Mouse (Mus musculus): ENCODE measurements around the gene Ddx49. TPM values are rescaled to one million over a fixed set of nuclear protein-coding genes. Genes with fewer than 3 reads are reported as not detected.

Gene Ddx49
- polyA plus RNA-seq, 1 experiment from 2014 or later, result 41.8 TPM

GRCm38 (mm10) chr8:70276476-70276875 is 25.8 kb downstream of the Ddx49 start:
- 87% methylated on average over 3 of the region's 3 CpGs for WGBS
- no peak for ATAC-seq (ENCODE audit: low FRiP score)
- H3K4me2 ChIP-seq (replicated peaks), result no peak overlapping the region

GRCm38 (mm10) chr8:70274350-70274749 is 27.9 kb downstream of the Ddx49 start:
- Histone ChIP-seq H3K4me3 (replicated peaks; ENCODE audit: low read length) (no peak overlapping the region), H3K4me1 (replicated peaks; ENCODE audit: control insufficient read depth, insufficient read depth, low read length) (no peaks in the 10 kb centered on the region), H3K4me2 (replicated peaks) (no peak overlapping the region), H3K27ac (no peak overlapping the region), H3K9me3 (ENCODE audit: control insufficient read depth, low read length) (no peaks in the 10 kb centered on the region), H3K36me3 (replicated peaks; ENCODE audit: control insufficient read depth, insufficient read depth) (no peaks in the 10 kb centered on the region), H3K27me3 (ENCODE audit: control insufficient read depth, insufficient read depth, low read length) (no peaks in the 10 kb centered on the region), H3K9ac (no peak overlapping the region)
- no peak for DNase-seq (ENCODE audit: low spot score)
- ATAC-seq (ENCODE audit: low FRiP score), result no peak

More at GRCm38 (mm10) chr8:70276476-70276875, 25.8 kb downstream of the Ddx49 start:
- H3K27ac ChIP-seq, result no peak overlapping the region
- H3K27me3 ChIP-seq (ENCODE audit: control insufficient read depth, insufficient read depth, low read length), result no peaks in the 10 kb centered on the region
- H3K4me3 ChIP-seq (replicated peaks; ENCODE audit: low read length), result no peak overlapping the region
- no peaks in the 10 kb centered on the region for H3K36me3 ChIP-seq (replicated peaks; ENCODE audit: control insufficient read depth, insufficient read depth)
- no peaks in the 10 kb centered on the region for H3K9me3 ChIP-seq (ENCODE audit: control insufficient read depth, low read length)
- no peak overlapping the region for H3K9ac ChIP-seq
- no peaks in the 10 kb centered on the region for H3K4me1 ChIP-seq (replicated peaks; ENCODE audit: control insufficient read depth, insufficient read depth, low read length)
- no peak for DNase-seq (ENCODE audit: low spot score)

GRCm38 (mm10) chr8:70272949-70273348 is 29.3 kb downstream of the Ddx49 start:
- no peaks in the 10 kb centered on the region for H3K36me3 ChIP-seq (replicated peaks; ENCODE audit: control insufficient read depth, insufficient read depth)
- H3K9ac ChIP-seq, result no peak overlapping the region
- H3K27me3 ChIP-seq (ENCODE audit: control insufficient read depth, insufficient read depth, low read length), result no peaks in the 10 kb centered on the region
- DNase-seq (ENCODE audit: low spot score) (no peak), ATAC-seq (ENCODE audit: low FRiP score) (no peak)
- no peak overlapping the region for H3K4me3 ChIP-seq (replicated peaks; ENCODE audit: low read length)
- H3K4me1 ChIP-seq (replicated peaks; ENCODE audit: control insufficient read depth, insufficient read depth, low read length), result no peaks in the 10 kb centered on the region
- whole genome bisulfite sequencing, result 64% methylated on average over 3 of the region's 3 CpGs
- no peak overlapping the region for H3K27ac ChIP-seq
- no peaks in the 10 kb centered on the region for H3K9me3 ChIP-seq (ENCODE audit: control insufficient read depth, low read length)
- no peak overlapping the region for H3K4me2 ChIP-seq (replicated peaks)

- 66% methylated on average over 11 of the region's 11 CpGs for WGBS
- DNase-seq (ENCODE audit: low spot score) (peak; percentile 29), ATAC-seq (ENCODE audit: low FRiP score) (no peak)
- Histone ChIP-seq H3K36me3 (replicated peaks; ENCODE audit: control insufficient read depth, insufficient read depth) (peaks cover 29% of the 10 kb centered on the region), H3K4me1 (replicated peaks; ENCODE audit: control insufficient read depth, insufficient read depth, low read length) (no peaks in the 10 kb centered on the region), H3K27me3 (ENCODE audit: control insufficient read depth, insufficient read depth, low read length) (no peaks in the 10 kb centered on the region), H3K9me3 (ENCODE audit: control insufficient read depth, low read length) (no peaks in the 10 kb centered on the region), H3K4me2 (replicated peaks) (no peak overlapping the region), H3K9ac (no peak overlapping the region), H3K4me3 (replicated peaks; ENCODE audit: low read length) (no peak overlapping the region), H3K27ac (no peak overlapping the region)
These were observed 33.3 kb downstream of the Ddx49 start for GRCm38 (mm10) chr8:70268799-70269565.

GRCm38 (mm10) chr8:70268311-70268710 is 34.0 kb downstream of the Ddx49 start:
- H3K4me1 ChIP-seq (replicated peaks; ENCODE audit: control insufficient read depth, insufficient read depth, low read length), result no peaks in the 10 kb centered on the region
- 56% methylated on average over 5 of the region's 5 CpGs for WGBS
- DNase-seq (ENCODE audit: low spot score) (no peak), ATAC-seq (ENCODE audit: low FRiP score) (no peak)
- H3K9me3 ChIP-seq (ENCODE audit: control insufficient read depth, low read length), result no peaks in the 10 kb centered on the region
- H3K4me2 ChIP-seq (replicated peaks), result no peak overlapping the region
- H3K27me3 ChIP-seq (ENCODE audit: control insufficient read depth, insufficient read depth, low read length), result no peaks in the 10 kb centered on the region
- no peak overlapping the region for H3K4me3 ChIP-seq (replicated peaks; ENCODE audit: low read length)
- H3K9ac ChIP-seq, result no peak overlapping the region
- H3K36me3 ChIP-seq (replicated peaks; ENCODE audit: control insufficient read depth, insufficient read depth), result peaks cover 36% of the 10 kb centered on the region
- H3K27ac ChIP-seq, result no peak overlapping the region

- H3K9ac ChIP-seq, result no peak overlapping the region
- DNase-seq (ENCODE audit: low spot score) (no peak), ATAC-seq (ENCODE audit: low FRiP score) (no peak)
- no peak overlapping the region for H3K27ac ChIP-seq
- H3K27me3 ChIP-seq (ENCODE audit: control insufficient read depth, insufficient read depth, low read length), result no peaks in the 10 kb centered on the region
- WGBS, result 83% methylated on average over 3 of the region's 3 CpGs
- no peaks in the 10 kb centered on the region for H3K9me3 ChIP-seq (ENCODE audit: control insufficient read depth, low read length)
- no peak overlapping the region for H3K4me2 ChIP-seq (replicated peaks)
- H3K36me3 ChIP-seq (replicated peaks; ENCODE audit: control insufficient read depth, insufficient read depth), result peaks cover 42% of the 10 kb centered on the region
- H3K4me1 ChIP-seq (replicated peaks; ENCODE audit: control insufficient read depth, insufficient read depth, low read length), result no peaks in the 10 kb centered on the region
- H3K4me3 ChIP-seq (replicated peaks; ENCODE audit: low read length), result no peak overlapping the region
These were observed 34.6 kb downstream of the Ddx49 start for GRCm38 (mm10) chr8:70267674-70268073.

GRCm38 (mm10) chr8:70259043-70259442 is 43.2 kb downstream of the Ddx49 start:
- Histone ChIP-seq H3K27ac (no peak overlapping the region), H3K27me3 (ENCODE audit: control insufficient read depth, insufficient read depth, low read length) (no peaks in the 10 kb centered on the region), H3K4me1 (replicated peaks; ENCODE audit: control insufficient read depth, insufficient read depth, low read length) (no peaks in the 10 kb centered on the region), H3K36me3 (replicated peaks; ENCODE audit: control insufficient read depth, insufficient read depth) (peaks cover 100% of the 10 kb centered on the region), H3K4me2 (replicated peaks) (no peak overlapping the region), H3K9ac (no peak overlapping the region), H3K9me3 (ENCODE audit: control insufficient read depth, low read length) (no peaks in the 10 kb centered on the region), H3K4me3 (replicated peaks; ENCODE audit: low read length) (no peak overlapping the region)
- DNase-seq (ENCODE audit: low spot score) (no peak), ATAC-seq (ENCODE audit: low FRiP score) (no peak)
- 90% methylated on average over 2 of the region's 2 CpGs for WGBS

GRCm38 (mm10) chr8:70258600-70258999 is 43.7 kb downstream of the Ddx49 start:
- no peaks in the 10 kb centered on the region for H3K4me1 ChIP-seq (replicated peaks; ENCODE audit: control insufficient read depth, insufficient read depth, low read length)
- peaks cover 100% of the 10 kb centered on the region for H3K36me3 ChIP-seq (replicated peaks; ENCODE audit: control insufficient read depth, insufficient read depth)
- DNase-seq (ENCODE audit: low spot score) (no peak), ATAC-seq (ENCODE audit: low FRiP score) (no peak)
- no peak overlapping the region for H3K4me2 ChIP-seq (replicated peaks)
- H3K4me3 ChIP-seq (replicated peaks; ENCODE audit: low read length), result no peak overlapping the region
- no peaks in the 10 kb centered on the region for H3K27me3 ChIP-seq (ENCODE audit: control insufficient read depth, insufficient read depth, low read length)
- H3K9ac ChIP-seq, result no peak overlapping the region
- H3K9me3 ChIP-seq (ENCODE audit: control insufficient read depth, low read length), result no peaks in the 10 kb centered on the region
- 94% methylated on average over 5 of the region's 5 CpGs for WGBS
- no peak overlapping the region for H3K27ac ChIP-seq

GRCm38 (mm10) chr8:70257456-70257855 is 44.8 kb downstream of the Ddx49 start:
- no peak overlapping the region for H3K4me3 ChIP-seq (replicated peaks; ENCODE audit: low read length)
- H3K27ac ChIP-seq, result no peak overlapping the region
- H3K4me2 ChIP-seq (replicated peaks), result no peak overlapping the region
- no peaks in the 10 kb centered on the region for H3K27me3 ChIP-seq (ENCODE audit: control insufficient read depth, insufficient read depth, low read length)
- no peak overlapping the region for H3K9ac ChIP-seq
- DNase-seq (ENCODE audit: low spot score) (no peak), ATAC-seq (ENCODE audit: low FRiP score) (no peak)
- no peaks in the 10 kb centered on the region for H3K4me1 ChIP-seq (replicated peaks; ENCODE audit: control insufficient read depth, insufficient read depth, low read length)
- H3K36me3 ChIP-seq (replicated peaks; ENCODE audit: control insufficient read depth, insufficient read depth), result peaks cover 100% of the 10 kb centered on the region
- WGBS, result 83% methylated on average over 3 of the region's 3 CpGs
- H3K9me3 ChIP-seq (ENCODE audit: control insufficient read depth, low read length), result no peaks in the 10 kb centered on the region

- ATAC-seq (ENCODE audit: low FRiP score) (no peak), DNase-seq (ENCODE audit: low spot score) (no peak)
- Histone ChIP-seq H3K4me1 (replicated peaks; ENCODE audit: control insufficient read depth, insufficient read depth, low read length) (no peaks in the 10 kb centered on the region), H3K4me2 (replicated peaks) (no peak overlapping the region), H3K27me3 (ENCODE audit: control insufficient read depth, insufficient read depth, low read length) (no peaks in the 10 kb centered on the region), H3K4me3 (replicated peaks; ENCODE audit: low read length) (no peak overlapping the region), H3K27ac (no peak overlapping the region), H3K9ac (no peak overlapping the region), H3K36me3 (replicated peaks; ENCODE audit: control insufficient read depth, insufficient read depth) (peaks cover 100% of the 10 kb centered on the region), H3K9me3 (ENCODE audit: control insufficient read depth, low read length) (no peaks in the 10 kb centered on the region)
- WGBS, result 83% methylated on average over 1 of the region's 1 CpGs
These were observed 47.7 kb downstream of the Ddx49 start for GRCm38 (mm10) chr8:70254628-70255027.

Data from hindbrain, embryonic 14.5 days (tissue).